Mouse (Mus musculus) adrenal gland, postnatal 10 days (tissue): ENCODE data around the gene Col9a1. TPM values are rescaled to one million over a fixed set of nuclear protein-coding genes. Genes with fewer than 3 reads are reported as not detected.

ENCODE experiments used
- DNase-seq: peaks from one replicate; pipeline ENCODE4 v3.0.0; 2021; ENCODE audit warnings: mixed read lengths
- long read RNA-seq, 2 experiments: library from polyadenylated mRNA; stranded (forward); transcript quantifications; one replicate each; pipeline ENCODE4 v2.0.0; 2021
- total RNA-seq, 2 experiments: library from RNA; stranded (reverse); gene quantifications; 2 replicates each; pipeline ENCODE4 v1.2.3; 2021

The Col9a1 gene
- total RNA-seq = 1 to 10 TPM in 1 of 2 experiments, not detected in 1; 1.2 TPM
- long read RNA-seq, experiment 1 = 0 reads
- long read RNA-seq, experiment 2 = 0 reads

DNA sequence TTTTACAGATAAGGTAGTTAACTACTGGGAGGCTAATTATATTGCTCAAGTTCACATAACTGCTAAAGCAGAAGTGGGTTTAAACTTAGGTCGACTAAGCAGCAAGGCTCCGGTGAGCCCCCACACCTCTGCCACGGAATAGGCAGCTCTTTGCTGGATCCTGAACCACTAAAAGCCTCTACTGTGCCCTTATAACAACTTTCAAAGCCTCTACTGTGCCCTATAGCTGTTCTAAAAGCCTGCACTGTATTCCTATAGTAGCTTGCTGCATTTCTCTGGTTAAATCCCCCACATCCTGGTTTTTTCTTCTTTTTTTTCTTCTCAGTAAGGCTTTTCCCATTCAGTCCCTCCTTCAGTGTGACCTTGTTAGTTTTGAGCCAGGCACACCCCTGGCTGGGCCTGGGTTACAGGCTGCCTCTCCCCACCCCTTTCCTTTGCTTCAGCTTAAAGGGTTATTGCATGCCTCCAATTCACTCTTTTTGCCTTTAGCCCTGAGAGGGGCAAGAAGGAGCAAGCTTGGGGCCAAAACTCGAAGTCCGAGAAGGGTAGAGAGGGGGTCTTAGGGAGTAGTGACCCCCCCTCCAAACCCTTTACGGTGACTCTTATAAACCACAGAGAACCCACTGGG is at the start of gene Col9a1:
Gene Col9a1, plus strand, starts transcription at position 387 of the 628 bp plus-strand sequence.
- no peak for DNase-seq

DNA sequence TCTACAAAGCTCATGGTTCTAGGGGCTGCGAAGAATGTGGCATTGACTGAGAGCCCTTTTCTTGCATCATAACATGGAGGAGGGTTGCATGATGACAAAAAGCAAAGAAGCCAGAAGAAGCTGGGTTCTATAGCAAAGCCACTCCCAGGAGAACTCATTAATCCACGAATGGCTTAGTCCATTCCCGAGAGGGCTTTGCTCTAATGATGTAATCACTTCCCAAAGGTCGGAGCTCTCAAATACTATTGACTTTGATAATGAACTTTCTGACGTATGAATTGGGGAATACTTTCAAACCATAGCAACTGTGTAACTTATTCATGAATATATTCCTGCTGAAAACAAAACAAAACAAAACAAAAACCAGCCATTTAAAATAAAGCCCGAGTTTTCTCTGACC is 49.5 kb upstream of the Col9a1 start:
- no peak for DNase-seq

DNA sequence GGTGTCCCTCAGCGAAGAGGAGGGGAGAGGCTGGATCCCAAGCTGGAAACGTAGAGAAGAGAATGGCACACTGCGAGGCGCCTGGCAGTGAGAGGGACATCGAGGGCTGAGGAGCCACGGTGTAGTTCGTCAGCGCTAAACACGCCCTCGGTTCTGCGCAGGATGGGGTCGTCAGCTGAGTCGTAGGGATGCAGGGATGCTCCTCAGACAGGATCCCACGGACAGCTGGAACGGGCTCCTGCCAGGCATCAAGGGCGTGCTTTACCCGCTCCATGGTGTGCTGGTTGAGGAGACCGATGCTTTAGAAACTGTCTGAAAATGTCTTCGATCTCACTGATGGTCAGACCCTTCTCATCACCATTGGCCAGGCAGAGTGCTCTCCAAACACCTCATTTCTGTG is 43.6 kb upstream of the Col9a1 start:
- DNase-seq = no peak

DNA sequence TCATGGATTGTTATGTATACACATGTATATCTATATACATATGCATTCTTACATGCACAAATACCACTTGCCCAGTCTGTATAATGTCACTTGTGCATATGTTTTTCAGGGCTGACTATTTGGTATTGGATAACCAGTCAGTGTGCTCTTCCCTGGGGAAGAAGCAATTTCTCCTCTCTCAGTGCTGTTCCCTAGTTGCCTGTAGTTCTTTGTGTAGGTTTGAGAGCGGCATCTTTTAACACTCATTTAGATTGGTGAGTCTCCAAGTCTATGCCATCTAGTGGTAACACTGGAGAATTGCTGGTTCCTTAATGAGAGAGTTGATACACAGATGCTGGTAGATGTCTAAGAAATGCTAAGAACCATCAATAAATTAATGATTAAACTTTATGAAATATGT is 42.6 kb upstream of the Col9a1 start:
- DNase-seq = no peak

DNA sequence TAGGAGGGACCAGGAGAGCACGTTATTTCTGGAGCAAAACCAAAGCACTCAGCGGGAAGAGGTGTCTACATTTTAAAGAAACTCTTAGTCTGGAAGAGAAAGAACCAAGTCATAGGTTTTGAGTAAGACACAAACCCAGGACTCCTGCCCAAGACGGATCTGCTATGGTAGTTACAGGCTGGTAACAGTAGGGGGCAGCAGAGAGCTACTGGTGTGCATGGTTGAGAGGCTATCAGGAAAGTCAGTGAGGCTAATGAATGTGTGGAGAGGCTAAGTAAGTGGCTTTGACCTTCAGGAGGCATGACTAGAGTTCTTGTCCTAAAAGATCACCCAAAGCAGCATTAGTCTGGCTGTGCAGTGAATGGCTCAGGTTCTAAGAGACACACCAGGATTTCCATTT is 40.3 kb upstream of the Col9a1 start:
- DNase-seq = peak; percentile 78

DNA sequence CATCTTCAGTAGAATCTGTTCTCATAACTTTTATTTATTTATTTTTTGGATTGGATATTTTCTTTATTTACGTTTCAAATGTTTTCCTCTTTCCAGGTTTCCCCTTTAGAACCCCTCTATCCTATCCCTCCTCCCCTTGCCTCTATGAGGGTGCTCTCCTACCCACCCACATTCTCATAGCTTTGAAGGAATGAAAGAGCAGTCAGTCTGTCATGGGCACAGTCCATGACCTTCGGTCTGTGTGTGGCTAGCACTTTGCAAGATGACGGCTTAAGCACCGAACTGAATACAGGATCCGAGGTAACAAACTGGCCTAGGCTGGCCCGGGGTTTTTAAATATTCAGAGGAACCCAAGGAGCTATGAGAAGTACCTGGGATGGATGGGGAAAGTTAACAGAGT is 36.9 kb upstream of the Col9a1 start:
- no peak for DNase-seq

DNA sequence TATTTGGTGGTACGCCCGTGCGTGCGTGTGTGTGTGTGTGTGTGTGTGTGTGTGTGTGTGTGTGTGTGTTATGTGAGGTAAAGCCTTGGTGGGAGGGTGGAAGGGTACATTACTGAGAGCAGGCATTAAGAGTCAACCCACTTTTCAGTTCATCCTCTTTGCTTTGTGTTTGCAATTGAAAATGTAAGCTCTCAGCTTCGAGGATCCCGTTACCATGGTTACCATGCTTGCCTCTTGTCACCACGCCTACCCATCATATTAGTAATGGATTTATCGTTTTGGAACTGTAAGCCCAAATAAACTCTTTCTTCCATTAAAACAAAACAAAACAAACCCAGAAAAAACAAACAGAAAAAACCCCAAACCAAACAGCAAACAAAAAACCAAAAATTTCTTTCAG is 33.9 kb upstream of the Col9a1 start:
- no peak for DNase-seq

DNA sequence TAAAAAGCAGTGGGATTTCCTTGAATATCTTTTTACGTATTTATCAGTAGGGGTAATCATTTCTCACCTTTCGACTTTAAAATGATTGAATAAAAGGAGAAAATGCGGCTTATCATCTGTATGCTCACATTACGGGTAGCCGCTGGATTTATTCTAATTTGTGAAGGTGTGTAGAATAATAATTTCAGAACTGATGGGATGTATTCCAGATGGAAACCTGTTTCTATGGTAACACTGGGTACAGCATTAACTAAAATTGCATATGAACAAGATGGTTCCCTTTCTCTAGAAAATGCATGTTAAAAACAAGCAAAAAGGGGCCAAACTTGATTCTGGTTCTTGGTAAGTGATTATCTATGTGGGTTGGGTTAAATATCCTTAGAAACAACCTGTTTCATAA is 19.7 kb upstream of the Col9a1 start:
- DNase-seq = no peak

DNA sequence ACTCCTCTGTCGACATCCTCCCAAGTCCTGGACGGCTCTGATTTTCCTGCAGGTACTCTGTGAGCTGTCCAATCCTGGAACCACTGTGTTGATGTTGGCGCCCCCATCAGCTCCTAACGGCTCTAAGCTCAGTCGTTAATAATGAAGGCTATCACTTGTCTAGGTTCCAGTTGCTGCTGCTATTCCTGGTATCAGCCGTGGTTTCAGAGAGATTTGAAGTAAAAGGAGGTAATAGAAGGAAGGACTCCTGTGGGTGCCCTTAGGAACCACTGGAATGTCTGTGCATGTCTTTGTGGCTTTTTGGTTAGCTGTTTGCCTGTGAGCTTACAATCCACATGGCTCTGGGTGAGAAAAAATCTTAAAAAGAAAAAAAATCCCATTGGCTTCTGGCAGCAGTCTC is 8.0 kb upstream of the Col9a1 start:
- DNase-seq = no peak

DNA sequence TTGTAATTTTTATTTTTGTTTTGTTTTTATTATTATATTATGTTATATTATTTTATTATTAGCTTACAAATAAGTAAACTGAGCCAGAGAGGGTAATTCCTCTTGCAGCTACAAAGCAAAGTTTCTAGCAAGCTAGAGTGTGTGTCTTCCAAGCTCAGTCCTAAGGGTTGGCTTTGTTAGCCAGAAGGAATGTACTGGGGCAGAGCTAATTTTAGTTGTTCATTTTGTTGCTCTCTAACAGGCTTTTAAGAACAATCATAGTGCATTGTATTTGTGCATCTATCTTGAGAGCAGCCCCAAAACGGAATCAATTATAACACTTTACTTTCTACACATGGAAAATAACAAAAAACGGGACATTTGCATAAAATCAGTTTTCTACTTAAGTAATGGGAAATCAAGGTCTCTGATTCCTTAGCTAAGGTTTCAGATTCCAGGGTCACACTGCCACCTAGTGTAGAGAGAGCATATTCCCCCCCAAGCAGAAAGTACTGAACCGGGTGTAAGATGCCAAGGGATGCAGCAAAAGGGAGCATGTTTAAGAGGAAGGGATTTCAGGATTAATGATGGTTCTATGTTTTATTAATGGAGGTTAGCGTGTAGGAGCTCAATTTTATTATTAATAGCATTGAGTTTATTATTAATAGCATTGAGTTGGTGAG is 6.1 kb upstream of the Col9a1 start:
- peak; percentile 60 for DNase-seq

DNA sequence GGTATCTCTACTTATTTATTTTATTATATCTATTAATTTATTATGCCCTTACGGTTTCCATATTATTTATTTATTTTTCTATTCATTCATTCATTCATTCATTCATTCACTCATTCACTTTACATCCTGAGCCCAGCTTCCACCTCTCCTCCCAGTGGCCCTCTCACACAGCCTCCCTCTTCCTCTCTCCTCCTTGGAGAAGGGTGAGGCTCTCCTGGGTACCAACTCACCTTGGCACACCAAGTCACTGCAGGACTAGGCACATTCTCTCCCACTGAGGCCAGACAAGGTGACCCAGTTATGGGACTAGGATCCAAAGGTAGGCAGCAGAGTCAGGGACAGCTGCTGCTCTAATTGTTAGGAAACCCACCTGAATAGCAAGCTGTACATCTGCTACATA is 5.5 kb upstream of the Col9a1 start:
- DNase-seq = no peak

DNA sequence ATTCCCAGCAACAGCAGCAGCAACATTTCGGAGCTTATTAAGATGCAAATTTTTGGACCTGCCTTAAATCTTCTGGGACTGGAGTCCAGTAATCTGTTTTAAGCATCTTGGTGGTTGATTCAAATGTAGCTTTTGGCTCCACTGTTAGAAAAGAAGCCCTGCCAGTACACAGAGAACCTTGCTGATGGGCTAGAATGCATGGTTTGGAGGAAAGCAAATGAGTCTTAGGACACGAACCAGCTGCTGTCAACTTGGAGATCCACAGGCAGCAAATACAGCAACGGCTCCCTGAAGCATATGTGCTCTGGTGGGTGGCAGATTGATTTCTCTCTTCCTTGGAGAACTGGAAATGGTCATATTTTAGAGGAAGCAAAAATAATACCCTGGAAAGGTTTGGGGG is 4.8 kb upstream of the Col9a1 start:
- DNase-seq = no peak

DNA sequence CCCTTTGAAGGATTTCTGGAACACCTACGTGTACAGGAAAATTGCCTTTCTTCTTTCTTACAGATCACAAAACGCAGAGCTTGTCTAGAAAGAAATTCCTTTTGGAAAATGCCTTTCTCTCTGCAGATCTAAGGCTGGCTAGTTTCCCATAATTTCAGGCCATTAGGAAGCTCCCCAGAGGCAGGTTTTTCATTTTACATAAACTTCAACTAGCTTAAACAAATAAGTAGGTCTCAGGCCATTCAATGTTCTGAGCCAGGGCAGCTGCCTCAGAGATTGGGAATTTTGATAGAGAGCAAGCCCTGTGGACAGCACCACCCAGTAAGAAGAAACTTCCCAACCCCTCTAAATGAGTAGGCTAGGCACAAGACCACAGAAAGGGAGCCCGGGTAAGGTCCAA is 1.6 kb upstream of the Col9a1 start:
- no peak for DNase-seq

DNA sequence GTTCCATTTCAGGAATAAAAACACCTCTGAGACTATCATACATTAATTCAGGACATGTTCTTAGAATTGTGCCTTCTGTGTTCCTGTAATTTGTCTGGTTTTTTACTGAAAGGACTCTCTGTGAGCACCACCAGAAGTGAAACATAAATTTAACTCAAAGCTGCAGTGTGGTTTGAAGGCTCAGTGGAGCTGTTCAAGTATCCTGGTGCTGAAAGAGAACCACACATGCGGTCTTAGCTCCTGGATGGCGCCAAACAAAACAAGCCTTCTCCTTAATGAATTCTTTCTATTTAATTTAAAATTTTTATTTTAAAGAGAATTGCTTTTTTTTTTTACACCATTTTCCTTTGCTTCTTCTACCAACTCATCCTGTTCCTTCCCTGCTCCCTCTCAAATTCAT is 2.4 kb downstream of the Col9a1 start:
- no peak for DNase-seq

DNA sequence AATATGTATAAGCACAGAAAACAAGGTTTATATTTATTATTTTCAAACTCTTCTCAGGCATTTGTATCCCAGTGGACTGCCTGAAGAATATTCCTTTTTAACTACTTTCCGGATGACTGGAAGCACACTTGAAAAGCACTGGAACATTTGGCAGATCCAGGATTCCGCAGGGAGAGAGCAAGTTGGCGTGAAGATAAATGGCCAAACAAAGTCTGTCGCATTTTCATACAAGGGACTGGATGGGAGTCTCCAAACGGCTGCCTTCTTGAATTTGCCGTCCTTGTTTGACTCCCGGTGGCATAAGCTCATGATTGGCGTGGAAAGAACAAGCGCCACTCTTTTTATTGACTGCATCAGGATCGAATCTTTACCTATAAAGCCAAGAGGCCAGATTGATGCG is 7.6 kb downstream of the Col9a1 start:
- DNase-seq = no peak

DNA sequence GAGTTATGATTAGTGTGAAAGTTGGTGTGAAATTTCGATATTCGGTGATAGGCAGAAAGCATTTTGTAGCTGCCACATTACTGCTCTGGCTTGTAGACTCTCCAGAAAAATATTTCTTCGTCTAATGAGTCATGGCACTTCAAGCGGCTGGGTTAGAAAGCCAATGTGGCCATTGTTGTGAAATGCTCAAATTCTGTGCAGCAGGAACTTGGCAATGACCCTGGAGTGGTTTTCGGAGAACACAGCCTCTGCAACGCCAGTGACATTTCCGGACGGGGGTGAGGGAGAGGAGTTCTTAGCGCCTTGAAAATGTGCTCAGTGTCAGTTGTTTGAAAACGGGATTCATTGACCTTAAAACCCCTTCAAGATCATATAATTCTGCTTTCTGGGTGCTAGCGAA is 9.6 kb downstream of the Col9a1 start:
- peak; percentile 15 for DNase-seq

DNA sequence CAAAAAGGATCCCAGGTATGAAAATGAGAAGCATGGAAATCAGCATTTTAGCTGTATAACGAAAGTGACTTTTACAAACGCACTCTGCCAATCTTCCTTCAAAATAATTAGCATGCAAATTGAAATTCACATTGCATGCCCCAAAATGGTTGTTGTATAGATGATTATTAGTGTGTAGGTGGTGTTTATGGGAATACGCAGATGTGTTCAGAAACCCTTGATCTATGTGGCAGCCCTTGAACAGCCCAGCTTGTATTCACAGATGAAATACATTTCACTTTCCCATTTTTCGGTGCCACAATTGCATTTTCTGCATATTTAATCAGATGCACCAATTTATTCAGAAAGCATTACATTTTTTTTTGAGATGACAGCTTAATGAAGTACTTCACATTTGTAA is 14.3 kb downstream of the Col9a1 start:
- no peak for DNase-seq

DNA sequence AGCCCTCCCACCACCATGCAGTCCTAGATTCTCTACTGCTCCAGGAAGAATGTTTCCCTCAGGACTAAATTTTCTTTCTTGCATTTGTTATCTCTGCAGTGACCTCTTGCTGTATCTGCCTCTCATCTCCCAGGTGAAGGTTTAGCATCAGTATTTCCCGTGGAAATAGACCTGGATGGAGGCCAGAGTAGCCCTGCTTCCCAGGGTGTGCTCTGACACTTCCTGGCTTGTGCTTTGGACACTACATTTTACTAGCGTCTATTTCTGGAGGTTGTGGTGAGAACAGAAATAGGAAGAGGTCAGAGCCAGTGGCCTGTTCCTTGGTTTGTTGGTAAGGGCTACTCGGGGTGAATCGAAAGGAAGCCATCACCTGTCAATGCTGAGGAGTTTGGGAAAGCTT is 16.7 kb downstream of the Col9a1 start:
- DNase-seq = no peak

DNA sequence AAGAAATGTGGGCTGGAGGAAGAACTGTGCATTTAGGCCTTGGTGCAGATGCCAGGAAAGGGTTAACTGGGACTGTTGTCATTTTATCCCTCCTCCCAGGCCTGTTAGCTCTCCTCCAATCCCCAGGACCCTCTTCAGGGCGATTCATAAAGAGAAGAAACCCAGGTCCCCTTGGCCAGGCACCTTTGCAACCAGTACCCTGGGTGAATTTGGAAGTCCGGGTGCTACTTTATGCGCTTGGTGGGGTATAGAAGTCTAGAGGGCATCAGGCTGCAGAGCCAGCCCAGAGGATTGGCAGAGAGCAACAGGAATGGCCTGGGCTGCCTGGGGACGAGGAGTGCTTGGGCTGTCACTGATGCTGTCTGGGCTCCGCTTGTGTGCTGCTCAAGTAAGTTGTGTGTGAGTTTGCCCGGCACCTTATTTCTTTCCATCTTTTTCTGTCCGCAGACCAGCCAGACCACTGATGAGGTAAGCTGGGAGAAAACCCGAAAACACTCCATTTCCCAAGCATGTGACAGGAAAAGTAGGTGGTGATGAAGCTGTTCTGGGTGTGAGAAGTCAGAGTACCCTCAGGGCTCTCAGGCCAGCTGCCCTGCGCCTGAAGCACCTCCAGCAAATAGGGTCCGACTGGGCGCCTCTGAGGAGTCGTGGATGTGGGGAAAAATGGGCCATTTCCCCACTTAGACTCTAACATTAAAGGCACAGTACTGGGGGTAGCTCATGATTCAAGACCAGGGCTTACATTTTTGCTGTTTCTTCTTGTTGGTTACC is 17.8 kb downstream of the Col9a1 start:
- no peak for DNase-seq

DNA sequence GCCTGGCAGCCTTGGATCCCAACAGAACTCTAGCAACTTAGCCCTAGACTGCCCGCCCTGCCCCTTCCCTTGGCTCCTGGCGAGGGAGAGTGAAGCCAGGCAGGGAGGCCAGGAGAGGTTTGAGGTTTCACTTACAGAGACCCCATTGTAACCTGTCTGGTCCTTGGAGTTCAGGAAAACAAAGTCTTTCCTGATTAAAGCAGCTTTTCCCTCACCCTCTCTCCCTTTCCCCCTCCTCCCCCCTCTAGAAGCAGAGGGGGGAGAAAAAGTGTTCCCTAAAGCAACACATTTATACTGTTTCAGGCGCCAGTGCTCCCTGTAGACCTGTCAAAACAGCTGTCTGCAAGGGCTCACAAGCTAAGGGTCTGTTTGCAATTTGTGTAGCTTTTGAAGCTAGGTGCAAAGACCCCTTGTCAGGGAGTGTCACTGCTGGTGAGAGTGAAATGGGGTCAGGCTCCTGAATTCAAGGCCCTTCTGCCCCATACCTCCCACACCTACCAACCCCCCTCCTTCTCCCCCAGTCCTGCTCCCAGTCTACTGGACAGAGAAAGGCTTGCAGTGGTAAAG is 18.6 kb downstream of the Col9a1 start:
- DNase-seq = no peak

DNA sequence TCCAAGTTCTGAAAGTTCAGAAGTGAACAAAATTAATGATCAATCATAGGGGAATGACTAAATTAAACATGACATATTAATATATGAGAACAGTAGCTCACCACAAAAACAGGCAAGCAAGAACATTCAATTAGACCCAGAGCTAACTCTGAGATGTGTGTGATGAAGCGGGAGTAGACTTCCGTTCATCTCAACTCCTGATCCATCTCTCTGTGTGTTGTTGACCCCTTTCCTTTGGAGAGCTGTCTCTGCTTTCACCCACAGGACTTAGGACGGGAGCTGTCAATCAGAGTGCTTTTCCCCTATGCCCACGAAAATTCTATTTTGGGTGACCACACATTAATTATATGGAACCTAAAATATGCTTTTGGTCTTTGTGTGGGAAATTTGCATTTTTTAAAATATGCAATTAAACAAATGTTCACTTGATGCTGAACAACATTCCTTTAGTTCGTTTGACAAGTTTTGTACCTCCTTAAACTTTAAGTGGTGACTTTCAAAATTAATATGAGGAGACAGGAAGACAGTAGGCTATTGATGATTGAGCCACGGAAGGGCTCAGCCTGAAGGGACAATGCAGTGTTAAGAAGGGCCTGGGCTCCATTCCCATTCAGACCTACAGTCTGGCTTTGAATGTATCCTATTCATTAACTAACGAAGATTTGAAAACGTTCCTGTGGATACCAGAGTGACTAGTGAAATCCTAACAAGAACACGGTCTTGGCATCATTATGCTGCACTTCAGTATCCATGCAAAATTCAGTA is 34.4 kb downstream of the Col9a1 start:
- no peak for DNase-seq

DNA sequence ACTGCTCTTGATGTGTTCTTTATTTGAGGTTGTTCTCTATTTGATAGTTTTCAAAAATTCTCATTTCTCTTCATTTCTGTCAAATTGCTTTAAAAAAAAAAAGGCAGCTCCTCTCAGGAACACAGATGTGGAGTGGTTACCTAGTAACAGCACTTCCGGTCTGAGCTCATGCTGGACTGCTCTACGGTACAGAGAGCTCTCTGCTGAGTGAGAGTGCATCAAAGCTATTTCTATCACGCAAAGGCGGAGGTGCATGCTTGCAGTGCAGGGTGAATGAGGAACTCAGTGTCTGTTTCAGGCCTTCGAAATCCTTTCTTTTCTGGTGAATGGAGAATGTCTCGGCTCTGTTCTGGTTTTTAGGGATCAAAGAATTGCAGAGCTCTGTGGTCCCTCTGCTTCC is 41.6 kb downstream of the Col9a1 start:
- DNase-seq = no peak

DNA sequence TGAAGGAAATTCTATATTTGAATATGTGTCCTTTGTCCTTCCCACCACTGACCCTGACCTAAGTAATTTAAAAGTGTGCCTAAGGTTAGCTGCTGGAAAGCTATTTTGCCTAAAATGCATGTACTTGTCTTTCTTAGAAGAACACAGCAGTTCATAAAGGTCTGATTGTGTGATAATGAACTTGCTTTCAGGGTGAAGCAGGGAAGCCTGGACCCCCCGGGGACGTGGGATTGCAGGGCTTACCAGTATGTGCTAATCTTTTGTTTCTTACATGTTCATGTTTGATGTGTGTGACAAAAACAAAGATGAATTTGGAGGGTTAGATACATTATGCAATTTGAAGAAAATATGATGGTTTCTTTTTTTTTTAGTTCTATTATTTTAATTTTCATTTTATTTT is 44.8 kb downstream of the Col9a1 start:
- DNase-seq = no peak
